Mouse (Mus musculus): ENCODE results near the gene Vsig2.
A peak's percentile ranks its signal among the peaks of the same experiment; 100 is the strongest.

Gene Vsig2

GRCm38 (mm10) chr9:37567892-37568604 is 29.0 kb downstream of the Vsig2 start:
- DNase-seq: no peak

- DNase-seq: no peak
Observed at GRCm38 (mm10) chr9:37568605-37569214, 29.7 kb downstream of the Vsig2 start.

- no peak for DNase-seq
Observed at GRCm38 (mm10) chr9:37569231-37569835, 30.3 kb downstream of the Vsig2 start.

- DNase-seq: no peak
Observed at GRCm38 (mm10) chr9:37572204-37572876, 33.3 kb downstream of the Vsig2 start.

- peak; percentile 22 for DNase-seq
Observed at GRCm38 (mm10) chr9:37576436-37576930, 37.4 kb downstream of the Vsig2 start.

- no peak for DNase-seq
Observed at GRCm38 (mm10) chr9:37583594-37583993, 44.5 kb downstream of the Vsig2 start.

- no peak for DNase-seq
Observed at GRCm38 (mm10) chr9:37586718-37587117, 47.7 kb downstream of the Vsig2 start.

GRCm38 (mm10) chr9:37590381-37590780 is 51.3 kb downstream of the Vsig2 start:
- DNase-seq: no peak

- no peak for DNase-seq
Observed at GRCm38 (mm10) chr9:37592025-37592424, 53.0 kb downstream of the Vsig2 start.

- DNase-seq: no peak
Observed at GRCm38 (mm10) chr9:37592633-37593032, 53.6 kb downstream of the Vsig2 start.

- DNase-seq: no peak
Observed at GRCm38 (mm10) chr9:37593690-37594089, 54.6 kb downstream of the Vsig2 start.

All from thymus, postnatal 25 days (tissue).